Mouse (Mus musculus) embryonic facial prominence, embryonic 12.5 days (tissue): ENCODE results near the gene Rab7b. TPM values are rescaled to one million over a fixed set of nuclear protein-coding genes. Genes with fewer than 3 reads are reported as not detected.

ENCODE experiments used
- ATAC-seq: fragments of 200-750 bp; cut with Nextera tagmentation; 2 replicates; pipeline ENCODE4 v1.8.0; 2017; ENCODE audit not compliant: insufficient number of reproducible peaks, insufficient read depth, low FRiP score, low TSS enrichment
- H3K27ac ChIP-seq: fragments of 300-500 bp; sonication (generic); 2 replicates; pipeline ENCODE4 v1.5.1; 2016; ENCODE audit warnings: mild to moderate bottlenecking
- H3K27me3 ChIP-seq: fragments of 300-500 bp; sonication (generic); 2 replicates; pipeline ENCODE4 v1.6.1; 2016; ENCODE audit warnings: mild to moderate bottlenecking, moderate library complexity
- H3K36me3 ChIP-seq: fragments of 300-500 bp; sonication (generic); 2 replicates; pipeline ENCODE4 v1.6.1; 2016; ENCODE audit warnings: mild to moderate bottlenecking
- H3K4me1 ChIP-seq: fragments of 300-500 bp; sonication (generic); 2 replicates; pipeline ENCODE4 v1.6.1; 2016
- H3K4me2 ChIP-seq: fragments of 300-500 bp; sonication (generic); replicated peaks from 2 replicates; pipeline ENCODE4 v1.6.1; 2016; ENCODE audit warnings: mild to moderate bottlenecking, moderate library complexity
- H3K4me3 ChIP-seq: fragments of 300-500 bp; sonication (generic); 2 replicates; pipeline ENCODE4 v1.5.1; 2016; ENCODE audit warnings: mild to moderate bottlenecking
- H3K9ac ChIP-seq: fragments of 300-500 bp; sonication (generic); 2 replicates; pipeline ENCODE4 v1.6.1; 2016; ENCODE audit warnings: mild to moderate bottlenecking, moderate library complexity
- H3K9me3 ChIP-seq: fragments of 300-500 bp; sonication (generic); 2 replicates; pipeline ENCODE4 v1.6.1; 2016; ENCODE audit warnings: mild to moderate bottlenecking, moderate library complexity
- WGBS: fragments of 180-500 bp; shearing (Covaris S2); methylation state at CpG from one replicate; pipeline ENCODE4 v1.1.7; 2016; 5-methylcytosine and 5-hydroxymethylcytosine counted together
- polyA plus RNA-seq: library from polyadenylated mRNA; unstranded; fragments of >200 nt; fragmentation: Nextera tagmentation; extraction: Ambion mirVana; gene quantifications from 2 replicates; pipeline ENCODE4 v1.2.1, GENCODE M21; 2016

Gene Rab7b
- polyA plus RNA-seq, 1 experiment from 2014 or later, result 1.0 TPM

DNA sequence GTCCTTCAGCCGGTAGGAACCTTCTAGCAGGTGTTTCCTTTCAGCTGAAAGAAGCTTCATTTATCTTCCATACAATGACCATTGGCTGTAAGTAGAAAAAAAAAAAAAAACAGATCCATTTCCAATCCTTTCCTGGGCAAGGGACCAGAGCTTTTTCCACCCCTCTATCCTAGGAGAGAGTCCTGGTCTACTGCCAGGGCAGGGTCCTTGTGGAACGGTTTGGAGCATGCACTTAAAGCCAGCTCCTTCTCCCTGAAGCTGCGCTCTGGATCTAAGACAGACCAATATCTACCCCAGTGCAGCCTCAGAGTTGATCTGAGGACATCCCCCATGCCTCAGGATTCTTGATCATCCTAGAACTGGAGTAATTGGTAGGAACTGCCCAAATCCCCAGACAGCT lies 33.5 kb downstream of the Rab7b start:
- 87% methylated on average over 3 of the region's 3 CpGs for WGBS

DNA sequence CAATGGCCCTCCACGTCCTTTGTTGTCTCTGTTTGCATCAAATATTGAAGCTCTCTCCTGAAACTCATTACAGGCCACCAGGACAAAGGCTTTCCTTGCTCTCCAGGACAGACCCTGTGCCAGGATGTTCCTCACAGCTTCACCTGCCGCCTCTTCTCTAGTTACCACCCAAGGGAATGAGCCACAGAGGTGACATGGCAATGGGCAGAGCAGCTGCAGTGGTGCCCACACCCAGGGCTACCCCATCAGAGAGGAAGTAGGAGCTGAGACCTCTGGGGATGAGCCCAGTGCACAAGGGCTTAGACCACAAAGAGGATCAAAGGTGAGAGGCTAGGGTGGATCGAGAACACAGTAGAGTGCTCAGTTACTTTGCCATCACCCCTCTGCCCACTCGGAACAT lies 35.1 kb downstream of the Rab7b start:
- no peaks in the 10 kb centered on the region for H3K27me3 ChIP-seq
- H3K4me3 ChIP-seq, result no peak overlapping the region
- no peaks in the 10 kb centered on the region for H3K4me1 ChIP-seq
- H3K9ac ChIP-seq, result no peak overlapping the region
- H3K9me3 ChIP-seq, result no peaks in the 10 kb centered on the region
- no peaks in the 10 kb centered on the region for H3K36me3 ChIP-seq
- H3K4me2 ChIP-seq, result no peak overlapping the region
- WGBS, result 68% methylated on average over 4 of the region's 4 CpGs
- H3K27ac ChIP-seq, result no peak overlapping the region
- no peak for ATAC-seq

More for the DNA sequence above, 33.5 kb downstream of the Rab7b start:
- Histone ChIP-seq H3K36me3 (no peaks in the 10 kb centered on the region), H3K27me3 (no peaks in the 10 kb centered on the region), H3K27ac (no peak overlapping the region), H3K4me2 (no peak overlapping the region), H3K4me1 (no peaks in the 10 kb centered on the region), H3K4me3 (no peak overlapping the region), H3K9ac (no peak overlapping the region), H3K9me3 (no peaks in the 10 kb centered on the region)
- ATAC-seq, result no peak

GRCm38 (mm10) chr1:131726586-131726985 lies 38.1 kb downstream of the Rab7b start:
- no peak for ATAC-seq
- Histone ChIP-seq H3K4me2 (no peak overlapping the region), H3K4me3 (no peak overlapping the region), H3K27ac (no peak overlapping the region), H3K9me3 (no peaks in the 10 kb centered on the region), H3K27me3 (no peaks in the 10 kb centered on the region), H3K4me1 (no peaks in the 10 kb centered on the region), H3K36me3 (no peaks in the 10 kb centered on the region), H3K9ac (no peak overlapping the region)
- 66% methylated on average over 6 of the region's 6 CpGs for WGBS

DNA sequence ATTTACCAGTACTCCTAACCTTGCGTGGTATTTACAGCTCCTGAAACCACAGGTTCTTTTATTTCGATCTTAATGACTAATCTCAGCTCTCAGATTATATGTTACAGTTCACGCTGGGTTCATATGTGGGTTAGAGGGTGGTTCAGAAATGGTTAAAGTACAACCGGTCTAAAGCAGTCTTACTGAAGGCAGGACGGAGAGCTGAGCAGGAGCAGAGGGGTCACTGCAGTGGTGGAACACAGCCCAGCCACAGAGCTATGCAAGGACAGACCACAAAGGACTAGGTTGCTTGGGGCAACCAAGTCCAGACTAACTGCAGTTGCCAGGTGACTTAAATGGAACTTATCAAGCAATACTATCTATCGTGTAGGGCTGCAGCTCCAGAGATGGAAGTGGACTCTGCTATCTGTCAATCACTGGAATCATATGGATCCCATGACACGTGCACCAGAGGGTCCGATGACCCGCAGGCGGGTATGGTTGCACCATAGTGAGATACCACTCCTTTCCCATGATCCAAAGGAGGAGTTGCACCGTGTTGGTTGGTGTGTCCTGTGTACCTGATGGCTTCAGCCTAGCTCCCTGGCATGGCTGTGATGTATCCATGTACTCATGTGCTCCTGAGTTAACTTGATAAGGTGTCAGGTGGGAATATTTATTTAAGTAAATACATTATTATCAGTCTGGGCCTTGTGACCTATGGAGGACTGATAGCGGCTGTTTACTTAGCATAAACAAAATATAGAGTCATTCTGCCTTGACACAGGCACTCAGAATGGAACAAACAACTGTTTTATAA lies 42.3 kb downstream of the Rab7b start:
- no peaks in the 10 kb centered on the region for H3K36me3 ChIP-seq
- no peaks in the 10 kb centered on the region for H3K4me1 ChIP-seq
- H3K4me3 ChIP-seq, result no peak overlapping the region
- no peak overlapping the region for H3K27ac ChIP-seq
- H3K4me2 ChIP-seq, result no peak overlapping the region
- no peak overlapping the region for H3K9ac ChIP-seq
- 82% methylated on average over 12 of the region's 12 CpGs for WGBS
- ATAC-seq, result no peak
- H3K9me3 ChIP-seq, result no peaks in the 10 kb centered on the region
- no peaks in the 10 kb centered on the region for H3K27me3 ChIP-seq

DNA sequence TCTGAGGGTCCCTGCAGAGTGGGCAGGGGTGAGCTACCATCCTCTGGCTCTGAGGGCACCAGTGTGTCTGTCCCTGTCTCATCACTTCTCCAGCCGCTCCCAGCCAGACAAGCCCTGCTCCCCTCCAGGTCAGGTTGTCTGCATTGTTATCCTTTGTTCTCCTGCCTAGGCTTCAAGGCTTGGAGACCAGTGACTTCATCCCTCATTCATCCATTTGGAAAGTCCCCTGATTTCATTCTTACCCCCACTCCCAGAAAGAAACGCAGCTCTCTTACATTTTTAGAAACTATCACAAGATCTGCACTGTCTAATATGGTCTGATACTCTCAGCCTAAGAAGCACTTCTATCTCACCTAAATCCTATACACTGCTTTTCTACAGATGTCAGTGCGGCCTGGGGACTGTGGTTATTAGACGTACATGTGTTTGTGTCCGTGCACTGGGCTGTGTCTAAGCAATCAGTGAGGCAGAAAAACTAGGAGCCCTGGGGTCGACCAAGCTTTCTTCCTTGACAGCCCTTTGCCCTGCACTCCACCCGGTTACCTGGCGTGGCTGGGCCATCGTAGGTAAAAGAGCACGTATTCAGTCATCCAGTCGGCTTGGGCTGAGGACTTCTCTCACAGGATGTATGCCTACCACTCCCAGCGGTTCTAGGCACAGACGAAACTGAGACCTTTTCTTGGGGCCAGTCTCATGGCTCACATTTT lies 45.1 kb downstream of the Rab7b start:
- no peak for ATAC-seq
- 74% methylated on average over 13 of the region's 13 CpGs for WGBS
- Histone ChIP-seq H3K27ac (no peak overlapping the region), H3K9me3 (no peaks in the 10 kb centered on the region), H3K36me3 (no peaks in the 10 kb centered on the region), H3K27me3 (no peaks in the 10 kb centered on the region), H3K4me1 (no peaks in the 10 kb centered on the region), H3K4me2 (no peak overlapping the region), H3K4me3 (no peak overlapping the region), H3K9ac (no peak overlapping the region)

- no peak overlapping the region for H3K9ac ChIP-seq
- 87% methylated on average over 6 of the region's 6 CpGs for WGBS
- ATAC-seq, result no peak
Measured at GRCm38 (mm10) chr1:131734657-131735273, 46.3 kb downstream of the Rab7b start.

GRCm38 (mm10) chr1:131736494-131736893 lies 48.0 kb downstream of the Rab7b start:
- no peaks in the 10 kb centered on the region for H3K27me3 ChIP-seq
- no peaks in the 10 kb centered on the region for H3K9me3 ChIP-seq
- H3K4me2 ChIP-seq, result no peak overlapping the region
- WGBS, result 90% methylated on average over 9 of the region's 9 CpGs
- ATAC-seq, result no peak
- no peak overlapping the region for H3K27ac ChIP-seq
- H3K9ac ChIP-seq, result no peak overlapping the region
- no peaks in the 10 kb centered on the region for H3K36me3 ChIP-seq
- no peaks in the 10 kb centered on the region for H3K4me1 ChIP-seq
- no peak overlapping the region for H3K4me3 ChIP-seq

More at GRCm38 (mm10) chr1:131734657-131735273, 46.3 kb downstream of the Rab7b start:
- Histone ChIP-seq H3K4me3 (no peak overlapping the region), H3K27me3 (no peaks in the 10 kb centered on the region), H3K4me1 (no peaks in the 10 kb centered on the region), H3K4me2 (no peak overlapping the region), H3K9me3 (no peaks in the 10 kb centered on the region), H3K36me3 (no peaks in the 10 kb centered on the region), H3K27ac (no peak overlapping the region)

GRCm38 (mm10) chr1:131737269-131737668 lies 48.8 kb downstream of the Rab7b start:
- Histone ChIP-seq H3K9me3 (no peaks in the 10 kb centered on the region), H3K27ac (no peak overlapping the region), H3K4me3 (no peak overlapping the region), H3K9ac (no peak overlapping the region), H3K36me3 (no peaks in the 10 kb centered on the region), H3K27me3 (no peaks in the 10 kb centered on the region), H3K4me1 (no peaks in the 10 kb centered on the region), H3K4me2 (no peak overlapping the region)
- no peak for ATAC-seq
- 80% methylated on average over 5 of the region's 5 CpGs for WGBS

GRCm38 (mm10) chr1:131738760-131739159 lies 50.3 kb downstream of the Rab7b start:
- Histone ChIP-seq H3K4me2 (no peak overlapping the region), H3K9me3 (no peaks in the 10 kb centered on the region), H3K36me3 (no peaks in the 10 kb centered on the region), H3K27me3 (no peaks in the 10 kb centered on the region), H3K4me1 (0 out of 2 replicates have a peak, but pooled peaks cover under 1% of the 10 kb centered on the region), H3K4me3 (no peak overlapping the region), H3K27ac (no peak overlapping the region), H3K9ac (no peak overlapping the region)
- ATAC-seq, result no peak
- 72% methylated on average over 1 of the region's 1 CpGs for WGBS

DNA sequence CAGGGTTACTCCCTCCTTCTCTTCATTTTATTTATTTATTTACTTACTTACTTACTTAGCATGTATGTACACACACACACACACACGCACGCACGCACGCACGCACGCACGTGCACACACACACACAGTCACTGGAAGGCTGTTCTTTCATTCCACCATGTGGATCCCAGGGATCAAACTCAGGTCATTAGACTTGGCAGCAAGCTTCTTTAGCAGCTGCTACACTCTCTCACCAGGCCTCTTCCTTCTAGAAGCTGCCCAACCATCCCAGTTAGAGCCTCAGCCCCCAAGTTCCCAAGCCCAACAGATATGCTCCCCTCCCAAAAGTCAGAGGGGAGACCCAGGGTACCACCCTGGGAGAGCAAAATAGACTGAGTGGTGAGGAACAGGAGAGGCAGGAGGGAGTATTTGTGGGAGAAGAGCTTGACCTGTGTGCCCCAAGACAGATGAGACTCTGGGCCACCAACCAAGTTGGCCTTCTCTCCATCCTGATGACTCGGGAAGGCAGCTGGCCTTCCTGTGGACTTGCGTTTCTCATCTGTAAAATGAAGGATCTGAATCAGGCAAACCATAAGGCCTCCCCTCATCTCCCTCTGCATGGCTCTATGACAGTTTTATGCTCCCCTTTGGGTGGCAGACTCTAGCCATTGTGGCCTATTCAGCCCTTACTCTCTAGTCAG lies 51.1 kb downstream of the Rab7b start:
- H3K9ac ChIP-seq, result no peak overlapping the region
- no peak overlapping the region for H3K4me3 ChIP-seq
- H3K4me2 ChIP-seq, result no peak overlapping the region
- no peaks in the 10 kb centered on the region for H3K9me3 ChIP-seq
- no peak for ATAC-seq
- no peaks in the 10 kb centered on the region for H3K36me3 ChIP-seq
- no peaks in the 10 kb centered on the region for H3K27me3 ChIP-seq
- H3K4me1 ChIP-seq, result peaks cover 2% of the 10 kb centered on the region; the same call in 1 of the 2 replicates
- WGBS, result 90% methylated on average over 9 of the region's 9 CpGs
- no peak overlapping the region for H3K27ac ChIP-seq

- no peak within 1 kb of the TSS for H3K9ac ChIP-seq
- 42% methylated on average over 10 of the region's 10 CpGs for WGBS
- no peak within 1 kb of the TSS for H3K4me3 ChIP-seq
- no peaks in the 10 kb centered on the region for H3K36me3 ChIP-seq
- H3K27me3 ChIP-seq, result no peaks in the 10 kb centered on the region
- no peaks in the 10 kb centered on the region for H3K9me3 ChIP-seq
- no peak for ATAC-seq
- no peak within 1 kb of the TSS for H3K4me2 ChIP-seq
- peaks cover 5% of the 10 kb centered on the region; the same call in 1 of the 2 replicates for H3K4me1 ChIP-seq
- no peak within 1 kb of the TSS for H3K27ac ChIP-seq
Measured at GRCm38 (mm10) chr1:131743868-131744464, 55.5 kb downstream of the Rab7b start, which contains the start of gene Slc26a9. Gene Slc26a9, plus strand, starts transcription at chr1:131744022.
